ENCODE assay signal across 15 mouse cellular contexts in genomic region chr6:28369966-28370683, GRCm38 (mm10). TPM values are rescaled to one million over a fixed set of nuclear protein-coding genes. Genes with fewer than 3 reads are reported as not detected.
"Had no signal": no experiment of that assay in that cellular context is flagged by ENCODE, and none has a peak within 500 bp of the region (broad histone marks: within the 10 kb centered on the region; RNA-seq: fewer than 3 reads in every experiment).

No protein-coding gene starts in this region.

- H3K9ac ChIP-seq: limb, embryonic 12.5 days; liver, embryonic 13.5 days; liver, postnatal 0 days; lung, embryonic 15.5 days had no signal

- ATAC-seq: liver, postnatal 0 days had no signal

- H3K4me2 ChIP-seq: limb, embryonic 12.5 days; liver, embryonic 13.5 days; lung, embryonic 15.5 days had no signal

- H3K27ac ChIP-seq: limb, embryonic 12.5 days; liver, embryonic 13.5 days; lung, embryonic 15.5 days had no signal

- H3K36me3 ChIP-seq: limb, embryonic 12.5 days; liver, embryonic 13.5 days; lung, embryonic 15.5 days had no signal

- H3K4me1 ChIP-seq: limb, embryonic 12.5 days; liver, embryonic 13.5 days; lung, embryonic 15.5 days had no signal

- H3K27me3 ChIP-seq: limb, embryonic 12.5 days; liver, embryonic 13.5 days; lung, embryonic 15.5 days had no signal

- DNase-seq: kidney, adult 11 months; kidney, postnatal 25 days; layer of hippocampus, adult 9-11 months; liver; liver, embryonic 13.5 days; liver, postnatal 0 days; lung, postnatal 14 days; right cerebral cortex, postnatal 14 days; thymus, postnatal 36 days had no signal

- H3K4me3 ChIP-seq: limb, embryonic 12.5 days; liver, embryonic 13.5 days; lung, embryonic 15.5 days had no signal

- H3K9me3 ChIP-seq: limb, embryonic 12.5 days; liver, embryonic 13.5 days; lung, embryonic 15.5 days had no signal

RNA-seq across cellular contexts. Expression of gene Fscn3, which starts 57.5 kb away (rescaled TPM):
- total RNA-seq: left cerebral cortex, postnatal 36 days; midbrain, postnatal 0 days had no signal
- polyA plus RNA-seq: kidney, embryonic 14.5 days; limb, embryonic 12.5 days; lung, embryonic 15.5 days; midbrain, postnatal 0 days; spleen, adult 2 months had no signal
